Mouse (Mus musculus) left cerebral cortex, adult 2 months (tissue): ENCODE measurements around the gene Kcnj14. TPM values are rescaled to one million over a fixed set of nuclear protein-coding genes. Genes with fewer than 3 reads are reported as not detected.

ENCODE experiments used
- DNase-seq, 2 experiments: peaks; one replicate each; pipeline ENCODE4 v3.0.0; 2021 to 2022; ENCODE audit warnings: low spot score in 2 of 2, mixed read lengths in 1 of 2; ENCODE audit errors: extremely low spot score in 1 of 2
- H3K27ac ChIP-seq: fragments of 200-600 bp; 2 replicates; pipeline ENCODE4 v1.8.1; 2022
- H3K4me3 ChIP-seq: fragments of 200-600 bp; 2 replicates; pipeline ENCODE4 v1.8.1; 2022
- CTCF ChIP-seq: fragments of 200-600 bp; IDR thresholded peaks from 2 replicates; pipeline ENCODE4 v1.8.1; 2022; ENCODE audit warnings: antibody characterized with exemption, mild to moderate bottlenecking, moderate library complexity
- intact Hi-C: fragments of 180-260 bp; cut with DNase I; formaldehyde crosslinking; loops from one replicate; pipeline ENCODE4 v1.15.1; 2025
- total RNA-seq, 2 experiments: library from RNA; stranded (reverse); gene quantifications; 2 replicates each; pipeline ENCODE4 v1.2.3; 2021

The Kcnj14 gene
- total RNA-seq, 2 experiments from 2014 or later, result 2.3 to 2.5 TPM

DNA sequence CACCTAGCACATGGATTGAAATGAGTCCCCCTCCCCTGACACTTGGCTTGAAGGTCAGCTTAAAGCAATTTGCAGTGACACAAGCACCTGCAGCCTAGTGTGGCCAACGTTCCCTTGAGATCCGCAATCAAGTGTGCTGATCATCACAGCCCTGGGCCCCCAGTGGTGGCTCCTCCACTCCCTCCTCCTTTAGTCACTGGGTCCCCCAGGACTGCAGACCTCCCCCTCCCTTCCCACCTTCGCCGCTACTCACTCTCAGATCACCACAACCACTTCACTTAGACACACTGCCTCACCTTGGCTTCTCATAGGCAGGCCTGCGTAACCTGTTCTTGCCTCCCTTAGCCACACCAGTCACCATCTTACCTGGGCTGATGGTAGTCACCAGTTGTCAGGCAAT lies 18.6 kb downstream of the Kcnj14 start:
- Histone ChIP-seq H3K4me3 (no peak overlapping the region), H3K27ac (no peak overlapping the region)
- intact Hi-C loops, result no loop called here
- DNase-seq, result no peak
- TF ChIP-seq CTCF, result no peak

DNA sequence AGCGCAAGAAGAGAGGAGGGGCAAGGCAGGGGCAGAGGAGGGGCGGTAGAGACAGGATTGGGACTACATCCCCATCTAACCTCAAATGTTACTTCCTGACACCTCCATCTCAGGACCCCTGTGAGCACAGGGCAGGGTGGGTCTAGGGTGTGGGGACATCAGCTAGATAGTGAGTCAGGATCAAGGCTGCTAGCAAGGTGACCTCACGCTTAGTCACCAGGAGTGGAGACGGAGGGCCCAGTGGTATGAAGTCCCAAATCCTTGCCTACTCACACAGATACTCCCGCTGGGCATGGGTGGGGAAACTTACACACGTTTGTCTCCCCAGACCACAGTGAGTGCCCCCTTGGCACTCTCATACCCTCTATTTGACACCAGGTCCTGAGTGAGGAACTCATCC lies 22.0 kb downstream of the Kcnj14 start:
- Histone ChIP-seq H3K27ac (no peak overlapping the region), H3K4me3 (no peak overlapping the region)
- DNase-seq, result no peak
- intact Hi-C loops, result no loop called here
- no peak for TF ChIP-seq CTCF

DNA sequence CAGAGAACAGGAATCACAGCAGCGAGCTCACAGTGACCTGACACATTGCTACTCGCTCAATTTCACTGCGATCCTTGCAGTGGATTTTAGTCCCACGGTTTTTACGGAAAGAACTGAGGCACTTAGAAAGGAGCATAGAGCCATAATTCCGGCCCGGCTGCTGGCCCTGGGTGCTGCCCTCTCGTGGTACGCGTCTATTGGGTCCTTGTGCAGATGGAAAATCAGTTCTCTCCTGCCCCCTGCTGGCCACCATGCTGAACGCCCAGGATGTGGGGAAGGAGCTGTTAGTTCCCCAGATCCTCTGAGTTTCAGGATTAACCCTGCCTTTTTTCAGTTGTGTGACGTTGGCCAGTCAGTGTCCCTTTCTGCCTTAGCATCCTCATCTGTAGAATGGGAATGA lies 23.2 kb downstream of the Kcnj14 start:
- intact Hi-C loops, result loop anchor here (1.0 kb wide), 1 partner anchor 62 kb away; no protein-coding TSS in a partner anchor
- Histone ChIP-seq H3K4me3 (no peak overlapping the region), H3K27ac (peak overlapping the region; percentile 50; the same call in 1 of the 2 replicates)
- peak; percentile 100 for TF ChIP-seq CTCF
- DNase-seq, result peak; percentile 91 to 95

DNA sequence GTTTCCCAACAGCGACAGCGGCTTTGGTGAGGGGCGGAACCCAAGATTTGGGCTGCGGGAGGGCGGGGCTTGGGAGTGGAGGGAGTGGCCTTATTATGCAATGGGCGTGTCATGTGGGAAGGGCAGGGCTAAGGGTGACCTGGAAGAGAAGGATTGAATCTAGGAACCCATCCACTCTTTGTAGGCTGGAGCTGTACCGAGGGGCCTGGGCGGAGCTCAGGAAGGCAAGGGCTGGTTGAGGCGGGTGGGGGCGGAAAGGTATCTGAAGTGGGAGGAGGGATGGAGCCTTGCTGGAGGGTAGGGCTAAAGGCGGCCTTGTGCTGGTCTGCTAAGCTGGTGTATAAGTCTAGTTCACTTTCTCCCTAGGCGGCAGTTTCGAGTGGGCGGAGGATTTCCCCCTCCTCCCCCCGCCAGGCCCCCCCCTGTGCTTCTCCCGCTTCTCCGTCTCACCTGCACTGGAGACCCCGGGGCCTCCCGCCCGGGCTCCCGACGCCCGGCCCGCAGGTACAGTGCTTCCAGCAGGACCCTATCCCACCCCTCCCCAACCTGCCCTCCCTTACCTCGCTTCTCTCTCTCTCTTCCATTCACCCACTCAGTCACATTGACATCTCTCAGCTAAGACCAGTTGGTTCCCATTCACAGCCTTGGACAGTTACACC lies 23.9 kb downstream of the Kcnj14 start:
- Histone ChIP-seq H3K4me3 (no peak overlapping the region), H3K27ac (peak overlapping the region; percentile 50; the same call in 1 of the 2 replicates)
- intact Hi-C loops, result loop anchor here (1.0 kb wide), 1 partner anchor 61 kb away; no protein-coding TSS in a partner anchor
- DNase-seq, result no peak
- no peak for TF ChIP-seq CTCF

DNA sequence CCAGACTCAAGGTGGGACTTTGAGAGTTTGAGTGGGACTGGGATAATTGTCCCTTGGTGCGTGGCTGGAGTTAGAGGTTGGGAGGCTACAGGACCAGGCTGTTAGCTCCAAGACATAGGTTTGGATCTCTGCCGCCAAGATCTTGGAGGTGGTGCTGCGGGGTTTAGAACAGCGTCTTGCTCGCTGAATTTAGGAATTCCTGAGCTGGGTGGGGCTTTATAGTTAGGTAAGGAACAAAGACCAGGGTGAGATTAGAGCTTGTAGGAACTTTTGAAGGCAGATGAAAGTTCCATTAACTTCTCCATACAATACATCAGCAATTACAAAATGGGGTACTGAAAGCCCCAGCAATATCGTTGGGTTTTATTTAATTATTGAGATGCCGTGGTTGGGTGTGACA lies 24.6 kb downstream of the Kcnj14 start:
- intact Hi-C loops, result no loop called here
- no peak for TF ChIP-seq CTCF
- no peak overlapping the region for H3K4me3 ChIP-seq
- DNase-seq, result no peak
- no peak overlapping the region for H3K27ac ChIP-seq

- Histone ChIP-seq H3K4me3 (no peak overlapping the region), H3K27ac (no peak overlapping the region)
- DNase-seq, result no peak
- intact Hi-C loops, result no loop called here
- no peak for TF ChIP-seq CTCF
Measured at GRCm38 (mm10) chr7:45798931-45799330, 25.7 kb downstream of the Kcnj14 start.

DNA sequence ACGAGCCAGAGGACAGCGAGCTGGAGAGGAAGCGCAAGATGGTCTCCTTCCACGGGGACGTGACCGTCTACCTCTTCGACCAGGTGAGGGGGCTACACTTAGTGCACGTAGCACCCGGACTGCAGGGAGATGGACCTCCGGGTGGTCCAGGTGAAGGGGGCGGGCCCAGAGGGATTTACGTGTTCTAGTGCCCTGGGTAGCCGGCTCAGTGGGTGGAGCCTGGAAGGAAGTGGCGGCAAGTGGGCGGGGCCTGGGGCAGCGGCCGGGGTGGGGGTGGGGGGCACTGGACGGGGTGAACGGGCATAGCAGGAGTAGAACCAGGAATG lies 26.1 kb downstream of the Kcnj14 start:
- no peak for TF ChIP-seq CTCF

DNA sequence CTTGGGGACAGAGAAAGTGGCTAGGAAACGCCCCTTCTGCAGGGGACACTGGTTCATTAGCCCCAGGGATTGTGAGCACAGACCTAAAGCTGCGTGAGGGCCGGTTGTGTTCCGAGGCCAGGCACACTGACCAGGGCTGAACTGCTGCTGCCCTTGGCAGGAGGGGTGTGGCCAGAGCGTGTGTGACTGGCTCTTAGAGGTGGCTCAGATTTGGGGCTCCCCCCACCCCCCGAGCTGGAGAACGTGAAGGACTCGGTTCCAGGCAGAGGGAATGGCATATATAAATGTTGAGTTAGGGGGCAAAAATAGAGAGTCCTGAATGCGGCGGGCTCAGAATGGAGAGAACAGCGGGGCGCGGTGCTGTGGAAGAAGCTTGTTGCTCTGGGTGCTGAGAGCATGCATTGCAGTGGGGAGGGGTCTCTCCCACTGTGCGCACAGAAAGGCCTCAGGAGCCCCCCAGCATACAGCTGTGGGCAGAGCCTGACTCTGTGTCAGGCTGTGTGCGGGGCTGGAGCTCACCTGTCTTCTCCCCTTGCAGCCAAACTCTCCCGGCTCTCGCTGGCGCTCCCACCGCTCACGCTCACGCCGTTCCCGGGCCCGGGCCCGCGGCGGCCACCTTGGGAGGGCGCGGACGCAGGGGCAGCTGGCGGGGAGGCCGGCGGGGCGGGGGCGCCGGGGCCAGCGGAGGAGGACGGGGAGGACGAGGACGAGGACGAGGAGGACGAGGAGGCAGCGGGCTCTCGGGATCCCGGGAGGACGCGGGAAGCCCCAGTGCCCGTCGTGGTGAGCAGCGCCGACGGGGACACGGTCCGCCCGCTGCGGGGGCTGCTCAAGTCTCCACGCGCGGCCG lies 26.7 kb downstream of the Kcnj14 start:
- Histone ChIP-seq H3K4me3 (peak overlapping the region; percentile 34), H3K27ac (no peak overlapping the region; the same call in 1 of the 2 replicates)
- no peak for DNase-seq
- TF ChIP-seq CTCF, result no peak
- intact Hi-C loops, result no loop called here

More for the DNA sequence above, 26.1 kb downstream of the Kcnj14 start:
- Histone ChIP-seq H3K27ac (no peak overlapping the region), H3K4me3 (peak overlapping the region; percentile 34)
- intact Hi-C loops, result no loop called here
- no peak for DNase-seq

- TF ChIP-seq CTCF, result no peak
- H3K4me3 ChIP-seq, result no peak overlapping the region
- no peak overlapping the region for H3K27ac ChIP-seq
- DNase-seq, result no peak
- intact Hi-C loops, result no loop called here
Measured at GRCm38 (mm10) chr7:45796950-45797349, 27.6 kb downstream of the Kcnj14 start.

- intact Hi-C loops, result no loop called here
Measured at GRCm38 (mm10) chr7:45794971-45795370, 29.6 kb downstream of the Kcnj14 start.

DNA sequence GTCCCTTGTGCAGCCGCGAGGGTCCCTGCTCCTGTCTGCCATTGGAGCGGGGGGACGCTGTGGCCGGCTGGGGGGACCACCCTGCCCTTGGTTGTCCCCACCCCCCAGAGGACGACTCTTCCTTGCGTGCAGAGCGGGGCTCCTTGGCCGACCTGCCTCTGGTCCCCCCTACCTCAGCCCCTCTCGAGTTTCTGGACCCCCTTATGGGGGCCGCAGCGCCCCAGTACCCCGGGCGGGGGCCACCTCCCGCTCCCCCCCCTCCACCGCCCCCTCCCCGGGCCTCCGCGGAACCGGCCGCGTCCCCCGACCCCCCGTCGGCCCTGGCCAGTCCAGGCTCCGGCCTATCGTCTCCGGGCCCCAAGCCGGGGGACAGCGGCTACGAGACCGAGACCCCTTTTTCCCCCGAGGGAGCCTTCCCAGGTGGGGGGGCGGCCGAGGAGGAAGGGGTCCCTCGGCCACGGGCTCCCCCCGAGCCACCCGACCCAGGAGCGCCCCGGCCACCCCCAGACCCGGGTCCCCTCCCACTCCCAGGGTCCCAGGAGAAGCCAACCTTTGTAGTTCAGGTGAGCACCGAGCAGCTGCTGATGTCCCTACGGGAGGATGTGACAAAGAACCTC lies 30.5 kb downstream of the Kcnj14 start:
- no peak for TF ChIP-seq CTCF

More at GRCm38 (mm10) chr7:45794971-45795370, 29.6 kb downstream of the Kcnj14 start:
- no peak for DNase-seq
- TF ChIP-seq CTCF, result no peak
- Histone ChIP-seq H3K27ac (no peak overlapping the region), H3K4me3 (no peak overlapping the region)

GRCm38 (mm10) chr7:45793240-45793639 lies 31.3 kb downstream of the Kcnj14 start:
- TF ChIP-seq CTCF, result no peak
- intact Hi-C loops, result no loop called here
- no peak overlapping the region for H3K4me3 ChIP-seq
- no peak for DNase-seq
- H3K27ac ChIP-seq, result no peak overlapping the region

More for the DNA sequence above, 30.5 kb downstream of the Kcnj14 start:
- intact Hi-C loops, result no loop called here
- H3K4me3 ChIP-seq, result no peak overlapping the region
- no peak for DNase-seq
- no peak overlapping the region for H3K27ac ChIP-seq
